Mouse (Mus musculus): ENCODE measurements at regions not wholly inside any gene's neighbourhood (a gene's known extent, or its start where the extent isn't known, plus 50 kb on each side); places are given as distances from the start of the nearest gene placed in this dataset.

GRCm38 (mm10) chr12:42100189-42100588 is 614.0 kb upstream of the Lrrn3 start:
- Histone ChIP-seq H3K27ac (no peak overlapping the region), H3K4me3 (no peak overlapping the region)
- no peak for DNase-seq (ENCODE audit: low spot score in 2 of 2)
- TF ChIP-seq CTCF (conservative IDR thresholded peaks at IDR 0.05): no peak

DNA sequence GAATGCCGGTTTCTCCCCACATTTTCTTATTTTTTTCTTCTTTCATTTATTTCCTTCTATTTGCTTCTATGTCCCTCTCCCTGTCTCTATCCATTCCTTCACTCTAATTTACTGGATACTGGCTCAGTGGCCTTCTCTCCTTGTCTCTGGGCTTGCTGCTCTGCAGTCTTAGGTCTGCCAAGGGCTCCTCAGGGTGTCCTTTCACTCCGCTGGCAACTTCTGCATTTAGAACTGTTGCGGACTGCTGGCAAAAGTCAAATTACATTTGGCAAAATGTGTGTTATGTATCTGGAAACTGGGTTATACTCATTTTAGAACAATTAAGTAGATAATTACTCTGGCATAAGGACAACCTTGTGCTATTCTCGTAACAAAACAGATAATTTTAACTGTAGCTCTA is 584.2 kb upstream of the Lrrn3 start:
- TF ChIP-seq CTCF (conservative IDR thresholded peaks at IDR 0.05): no peak
- Histone ChIP-seq H3K27ac (no peak overlapping the region), H3K4me3 (no peak overlapping the region)
- DNase-seq (ENCODE audit: low spot score in 2 of 2): no peak

DNA sequence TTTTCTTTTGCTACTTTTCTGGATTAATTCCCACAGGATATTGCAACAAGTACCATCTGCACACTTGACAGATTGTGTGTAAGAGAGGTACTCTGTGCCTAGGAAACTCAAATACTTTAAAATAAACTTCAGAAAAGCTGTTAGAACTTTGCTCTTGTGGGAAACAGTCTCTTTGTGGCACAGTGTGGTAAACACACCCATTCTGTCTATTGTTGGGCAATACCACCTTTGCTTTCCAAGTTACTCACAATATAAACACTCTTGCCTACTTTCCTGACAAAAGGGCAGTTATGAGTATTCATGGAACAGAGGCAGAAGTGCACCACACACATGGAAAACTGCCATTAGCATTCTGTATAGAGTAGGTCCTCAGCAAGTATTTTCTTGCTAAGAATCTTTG is 577.5 kb upstream of the Lrrn3 start:
- no peak for TF ChIP-seq CTCF (conservative IDR thresholded peaks at IDR 0.05)
- Histone ChIP-seq H3K4me3 (no peak overlapping the region), H3K27ac (no peak overlapping the region)
- no peak for DNase-seq (ENCODE audit: low spot score in 2 of 2)

DNA sequence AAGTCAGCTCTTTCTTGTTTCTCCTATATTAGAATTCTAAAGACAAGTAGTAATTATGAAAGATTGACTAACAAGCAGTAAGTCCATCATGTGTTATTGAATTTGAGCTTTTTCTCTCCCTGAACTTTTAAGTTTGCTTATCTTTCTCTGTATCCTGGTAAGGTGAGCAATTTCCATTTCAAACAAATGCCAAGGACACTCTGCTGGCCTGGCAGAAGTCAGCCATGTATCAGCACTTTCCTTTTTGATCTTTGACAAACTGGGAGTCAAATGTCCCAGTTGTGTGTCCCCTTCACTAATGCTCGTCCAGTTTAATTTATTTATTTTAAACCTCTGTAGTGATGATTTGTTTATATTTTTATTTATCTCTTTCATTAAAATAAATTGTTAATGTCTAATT is 562.8 kb upstream of the Lrrn3 start:
- H3K27ac ChIP-seq: no peak overlapping the region
- TF ChIP-seq CTCF (conservative IDR thresholded peaks at IDR 0.05): no peak
- no peak for DNase-seq (ENCODE audit: low spot score in 2 of 2)
- no peak overlapping the region for H3K4me3 ChIP-seq

DNA sequence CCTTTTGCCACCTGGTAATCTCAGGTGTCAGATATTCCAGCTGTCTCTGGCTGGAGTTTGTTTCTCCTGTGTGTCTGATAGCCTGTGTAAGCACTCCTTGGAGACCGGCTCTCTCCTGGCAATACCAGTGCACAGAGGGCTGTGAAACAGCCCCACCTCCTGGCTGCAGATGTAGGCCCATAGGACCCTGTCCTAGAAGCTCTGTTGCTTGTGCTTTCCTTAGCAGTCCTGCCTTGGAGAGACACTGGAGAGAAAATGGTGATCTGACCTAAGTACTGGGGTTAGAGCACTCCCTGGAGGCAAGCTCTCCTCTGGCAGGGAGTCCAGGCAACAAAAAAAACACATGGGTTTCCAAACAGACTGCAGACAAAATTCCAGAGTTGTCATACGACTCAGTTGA is 541.6 kb upstream of the Lrrn3 start:
- no peak for DNase-seq (ENCODE audit: low spot score in 2 of 2)
- Histone ChIP-seq H3K4me3 (no peak overlapping the region), H3K27ac (no peak overlapping the region)
- TF ChIP-seq CTCF (conservative IDR thresholded peaks at IDR 0.05): no peak

DNA sequence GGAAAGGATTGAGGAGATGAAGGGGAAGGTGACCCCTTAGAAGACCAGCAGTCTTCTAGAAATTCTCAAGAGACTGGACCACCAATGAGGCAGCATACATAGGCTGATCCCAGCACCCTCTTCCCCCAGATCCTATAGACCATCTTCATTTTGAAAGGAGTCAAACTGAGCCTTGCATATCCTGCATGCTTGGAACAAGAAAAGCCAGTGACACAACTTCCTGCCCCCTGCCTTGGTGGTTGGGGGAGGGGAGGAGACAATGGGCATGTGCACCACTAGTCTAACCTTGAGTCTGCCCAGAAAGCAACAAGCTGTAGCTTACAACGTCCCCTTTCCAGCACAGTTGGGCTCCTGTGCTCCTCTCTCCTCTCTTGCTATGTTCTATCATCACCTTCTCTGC is 531.3 kb upstream of the Lrrn3 start:
- no peak overlapping the region for H3K27ac ChIP-seq
- no peak for TF ChIP-seq CTCF (conservative IDR thresholded peaks at IDR 0.05)
- no peak overlapping the region for H3K4me3 ChIP-seq
- DNase-seq (ENCODE audit: low spot score in 2 of 2): no peak

- no peak overlapping the region for H3K4me3 ChIP-seq
- no peak overlapping the region for H3K27ac ChIP-seq
- no peak for TF ChIP-seq CTCF (conservative IDR thresholded peaks at IDR 0.05)
- no peak for DNase-seq (ENCODE audit: low spot score in 2 of 2)
Observed at GRCm38 (mm10) chr12:42008827-42009383, 522.7 kb upstream of the Lrrn3 start.

DNA sequence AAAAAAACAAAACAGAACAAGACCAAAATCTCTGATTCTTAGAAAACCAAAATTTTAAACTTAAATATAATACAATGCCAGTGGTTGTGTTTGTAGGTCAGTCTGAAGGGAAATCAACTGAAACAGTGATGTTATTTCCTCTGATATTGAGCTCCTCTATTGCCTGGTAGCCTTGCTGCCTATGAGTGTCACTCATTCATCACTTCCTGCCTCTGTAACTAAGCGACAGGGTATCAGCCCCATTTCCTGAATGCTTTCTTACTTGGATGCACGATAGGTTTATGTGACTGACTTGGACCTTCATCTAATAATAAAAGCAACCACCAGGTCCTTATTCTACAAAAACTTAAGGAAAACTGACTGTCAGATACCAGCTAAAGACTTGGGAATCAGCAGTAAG is 520.7 kb upstream of the Lrrn3 start:
- DNase-seq (ENCODE audit: low spot score in 2 of 2): no peak
- no peak overlapping the region for H3K27ac ChIP-seq
- no peak overlapping the region for H3K4me3 ChIP-seq
- no peak for TF ChIP-seq CTCF (conservative IDR thresholded peaks at IDR 0.05)

Small RNA genes lying in the stretch of these regions (microRNA-seq; reads per million reads assigned to microRNA genes)
- 0 reads per million in 2 experiments for gene Gm25248

Data from layer of hippocampus, adult 2 months (tissue).